Mouse (Mus musculus): ENCODE measurements around the gene Atp10a.

Gene Atp10a

GRCm38 (mm10) chr7:58690069-58690923, 34.3 kb downstream of the Atp10a start:
- DNase-seq (ENCODE audit: low spot score in 2 of 2), result no peak

GRCm38 (mm10) chr7:58690997-58691596, 35.1 kb downstream of the Atp10a start:
- DNase-seq (ENCODE audit: low spot score in 2 of 2), result no peak

GRCm38 (mm10) chr7:58692704-58693103, 36.7 kb downstream of the Atp10a start:
- no peak for DNase-seq (ENCODE audit: low spot score in 2 of 2)

- DNase-seq (ENCODE audit: low spot score in 2 of 2), result no peak
Measured at GRCm38 (mm10) chr7:58693342-58693741, 37.4 kb downstream of the Atp10a start.

GRCm38 (mm10) chr7:58695661-58696060, 39.7 kb downstream of the Atp10a start:
- no peak for DNase-seq (ENCODE audit: low spot score in 2 of 2)

GRCm38 (mm10) chr7:58697092-58697491, 41.1 kb downstream of the Atp10a start:
- no peak for DNase-seq (ENCODE audit: low spot score in 2 of 2)

GRCm38 (mm10) chr7:58698738-58699442, 42.9 kb downstream of the Atp10a start:
- DNase-seq (ENCODE audit: low spot score in 2 of 2), result no peak

- DNase-seq (ENCODE audit: low spot score in 2 of 2), result no peak
Measured at GRCm38 (mm10) chr7:58701311-58701710, 45.3 kb downstream of the Atp10a start.

GRCm38 (mm10) chr7:58705158-58705557, 49.2 kb downstream of the Atp10a start:
- DNase-seq (ENCODE audit: low spot score in 2 of 2), result no peak

- DNase-seq (ENCODE audit: low spot score in 2 of 2), result no peak
Measured at GRCm38 (mm10) chr7:58709306-58709705, 53.3 kb downstream of the Atp10a start.

- DNase-seq (ENCODE audit: low spot score in 2 of 2), result no peak
Measured at GRCm38 (mm10) chr7:58710312-58710711, 54.3 kb downstream of the Atp10a start.

GRCm38 (mm10) chr7:58711811-58712210, 55.8 kb downstream of the Atp10a start:
- no peak for DNase-seq (ENCODE audit: low spot score in 2 of 2)

- DNase-seq (ENCODE audit: low spot score in 2 of 2), result no peak
Measured at GRCm38 (mm10) chr7:58715576-58716144, 59.7 kb downstream of the Atp10a start.

- DNase-seq (ENCODE audit: low spot score in 2 of 2), result no peak
Measured at GRCm38 (mm10) chr7:58716626-58717025, 60.7 kb downstream of the Atp10a start.

GRCm38 (mm10) chr7:58718556-58718955, 62.6 kb downstream of the Atp10a start:
- no peak for DNase-seq (ENCODE audit: low spot score in 2 of 2)

GRCm38 (mm10) chr7:58719218-58719938, 63.4 kb downstream of the Atp10a start:
- no peak for DNase-seq (ENCODE audit: low spot score in 2 of 2)

- no peak for DNase-seq (ENCODE audit: low spot score in 2 of 2)
Measured at GRCm38 (mm10) chr7:58722250-58722649, 66.3 kb downstream of the Atp10a start.

- no peak for DNase-seq (ENCODE audit: low spot score in 2 of 2)
Measured at GRCm38 (mm10) chr7:58730201-58730600, 74.2 kb downstream of the Atp10a start.

GRCm38 (mm10) chr7:58730831-58731230, 74.9 kb downstream of the Atp10a start:
- DNase-seq (ENCODE audit: low spot score in 2 of 2), result no peak

GRCm38 (mm10) chr7:58732406-58732805, 76.4 kb downstream of the Atp10a start:
- DNase-seq (ENCODE audit: low spot score in 2 of 2), result no peak

- DNase-seq (ENCODE audit: low spot score in 2 of 2), result peak in 1 of 2 experiments; percentile 13
Measured at GRCm38 (mm10) chr7:58733490-58733901, 77.5 kb downstream of the Atp10a start.
